Mouse (Mus musculus) limb, embryonic 14.5 days (tissue): ENCODE results near the gene Krtdap. TPM values are rescaled to one million over a fixed set of nuclear protein-coding genes. Genes with fewer than 3 reads are reported as not detected.
"Not testable (repeated sequence)": the region's sequence is repeated elsewhere in the genome, so short reads cannot be mapped to it uniquely, and the experiment has no call there.

Source experiments
- ATAC-seq: fragments of 200-750 bp; cut with Nextera tagmentation; 2 replicates; pipeline ENCODE4 v1.8.0; 2017; ENCODE audit warnings: low read depth, moderate number of reproducible peaks, moderate TSS enrichment; ENCODE audit not compliant: low FRiP score
- DNase-seq: peaks from one replicate; pipeline ENCODE4 v3.0.0-alpha.2; 2015; ENCODE audit warnings: low spot score
- H3K27ac ChIP-seq: fragments of 300-500 bp; sonication (generic); replicated peaks from 2 replicates; pipeline ENCODE4 v1.5.1; 2014; ENCODE audit warnings: low read depth, mild to moderate bottlenecking, low read length, moderate library complexity, mixed read lengths
- H3K27me3 ChIP-seq: fragments of 300-500 bp; sonication (generic); 2 replicates; pipeline ENCODE4 v1.6.1; 2014; ENCODE audit warnings: low read length, mixed read lengths; ENCODE audit not compliant: control insufficient read depth, insufficient read depth
- H3K36me3 ChIP-seq: fragments of 300-500 bp; sonication (generic); 2 replicates; pipeline ENCODE4 v1.6.1; 2014; ENCODE audit warnings: mild to moderate bottlenecking, low read length, moderate library complexity, mixed read lengths; ENCODE audit not compliant: control insufficient read depth, insufficient read depth
- H3K4me1 ChIP-seq: fragments of 300-500 bp; sonication (generic); 2 replicates; pipeline ENCODE4 v1.6.1; 2014; ENCODE audit warnings: antibody characterized with exemption, low read length, mixed read lengths; ENCODE audit not compliant: control insufficient read depth, insufficient read depth
- H3K4me2 ChIP-seq: fragments of 300-500 bp; sonication (generic); replicated peaks from 2 replicates; pipeline ENCODE4 v1.6.1; 2014; ENCODE audit warnings: low read depth, mild to moderate bottlenecking, low read length, moderate library complexity; ENCODE audit not compliant: severe bottlenecking
- H3K4me3 ChIP-seq: fragments of 300-500 bp; sonication (generic); replicated peaks from 2 replicates; pipeline ENCODE4 v1.5.1; 2014; ENCODE audit warnings: low read length
- H3K9ac ChIP-seq: fragments of 300-500 bp; sonication (generic); 2 replicates; pipeline ENCODE4 v1.6.1; 2014; ENCODE audit warnings: mild to moderate bottlenecking, low read depth, low read length, moderate library complexity; ENCODE audit not compliant: severe bottlenecking
- H3K9me3 ChIP-seq: fragments of 300-500 bp; sonication (generic); 2 replicates; pipeline ENCODE4 v1.6.1; 2016; ENCODE audit warnings: low read length; ENCODE audit not compliant: control insufficient read depth
- POLR2A ChIP-seq: fragments of 200-500 bp; IDR thresholded peaks from 2 replicates; pipeline ENCODE4 v1.8.0; 2012; ENCODE audit warnings: inconsistent platforms, mild to moderate bottlenecking, moderate library complexity, borderline replicate concordance; ENCODE audit not compliant: insufficient read depth, insufficient read length; ENCODE audit errors: extremely low read depth
- WGBS: fragments of 180-500 bp; shearing (Covaris S2); extraction: QIAGEN DNeasy Blood & Tissue Kit; methylation state at CpG from one replicate; pipeline ENCODE4 v1.1.7; 2014; 5-methylcytosine and 5-hydroxymethylcytosine counted together
- polyA plus RNA-seq, 2 experiments: library from polyadenylated mRNA; depleted of rRNA in 1 of 2; stranded (reverse) in 1 of 2; unstranded in 1 of 2; fragments of >200 nt; fragmentation: Nextera tagmentation in 1 of 2; extraction: Ambion mirVana in 1 of 2; gene quantifications; 2 replicates each; pipeline versions ENCODE4 v1.2.1 to v1.2.3; 2012 to 2014

Krtdap gene
- polyA plus RNA-seq, 2 experiments = 318 to 1,442 TPM

- H3K9me3 ChIP-seq = no peaks in the 10 kb centered on the region
- no peak overlapping the region for H3K4me3 ChIP-seq
- no peak for TF ChIP-seq POLR2A
- ATAC-seq = no peak
- WGBS = 60% methylated on average over 3 of the region's 3 CpGs
- H3K27me3 ChIP-seq = no peaks in the 10 kb centered on the region
- DNase-seq = no peak
- H3K9ac ChIP-seq = no peak overlapping the region
- H3K4me2 ChIP-seq = no peak overlapping the region
- H3K36me3 ChIP-seq = no peaks in the 10 kb centered on the region
- no peak overlapping the region for H3K27ac ChIP-seq
- H3K4me1 ChIP-seq = no peaks in the 10 kb centered on the region
Observed at GRCm38 (mm10) chr7:30829428-30829827, 41.7 kb downstream of the Krtdap start.

- H3K9ac ChIP-seq = no peak overlapping the region
- no peaks in the 10 kb centered on the region for H3K9me3 ChIP-seq
- 64% methylated on average over 17 of the region's 17 CpGs for WGBS
- H3K36me3 ChIP-seq = no peaks in the 10 kb centered on the region
- H3K27me3 ChIP-seq = no peaks in the 10 kb centered on the region
- no peak overlapping the region for H3K27ac ChIP-seq
- ATAC-seq (no peak), DNase-seq (no peak)
- no peak for TF ChIP-seq POLR2A
- no peaks in the 10 kb centered on the region for H3K4me1 ChIP-seq
- no peak overlapping the region for H3K4me3 ChIP-seq
- no peak overlapping the region for H3K4me2 ChIP-seq
Observed at GRCm38 (mm10) chr7:30832261-30832660, 44.6 kb downstream of the Krtdap start.

DNA sequence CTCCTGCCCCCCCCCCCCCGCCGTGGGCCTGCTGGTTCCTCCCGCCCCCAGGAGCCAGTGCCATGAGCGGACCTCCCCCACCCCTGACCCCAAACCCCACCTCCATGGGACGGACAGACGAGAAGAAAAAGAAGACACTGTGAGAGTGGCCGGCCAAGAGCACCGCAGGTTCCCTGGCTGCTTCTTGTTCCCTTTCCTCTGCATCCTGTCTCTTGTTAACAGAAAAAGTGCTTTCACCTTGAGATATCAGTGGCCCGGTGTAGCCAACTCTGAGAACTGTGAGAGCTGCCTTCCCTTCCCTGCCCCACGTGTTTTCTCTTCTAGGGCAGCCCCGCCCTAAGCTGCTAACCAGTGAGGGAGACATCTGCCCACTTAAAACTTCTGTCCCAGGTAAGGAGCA is 45.0 kb downstream of the Krtdap start:
- not testable (repeated sequence) for H3K4me2 ChIP-seq, H3K4me3 ChIP-seq, ATAC-seq, H3K9ac ChIP-seq, H3K27ac ChIP-seq, DNase-seq, H3K4me1 ChIP-seq, H3K27me3 ChIP-seq, H3K9me3 ChIP-seq, H3K36me3 ChIP-seq
- 44% methylated on average over 9 of the region's 11 CpGs for WGBS

DNA sequence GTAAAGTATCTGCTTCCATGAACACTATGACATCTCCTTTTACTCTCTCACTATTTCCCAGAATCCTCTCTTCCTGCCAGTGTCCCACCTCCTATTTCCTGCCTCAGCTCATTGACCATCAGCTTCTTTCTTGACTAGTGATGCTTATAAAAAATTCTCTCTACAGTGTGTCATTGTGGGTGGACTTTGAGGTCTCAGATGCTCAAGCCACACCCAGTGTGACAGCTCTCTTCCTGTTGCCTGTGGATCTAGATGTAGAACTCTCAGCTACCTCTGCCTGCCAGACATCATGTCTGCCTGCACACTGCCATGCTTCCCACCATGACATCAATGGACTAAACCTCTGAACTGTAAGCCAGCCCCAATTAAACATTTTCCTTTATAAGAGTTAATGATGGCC is 49.6 kb downstream of the Krtdap start:
- DNase-seq (no peak), ATAC-seq (no peak)
- Histone ChIP-seq H3K4me1 (no peaks in the 10 kb centered on the region), H3K27ac (no peak overlapping the region), H3K27me3 (no peaks in the 10 kb centered on the region), H3K36me3 (no peaks in the 10 kb centered on the region), H3K9ac (no peak overlapping the region), H3K4me3 (no peak overlapping the region), H3K9me3 (no peaks in the 10 kb centered on the region), H3K4me2 (no peak overlapping the region)
- TF ChIP-seq POLR2A = no peak

- Histone ChIP-seq H3K9me3 (no peaks in the 10 kb centered on the region), H3K36me3 (no peaks in the 10 kb centered on the region), H3K4me1 (0 out of 2 replicates have a peak, but pooled peaks cover 2% of the 10 kb centered on the region), H3K27me3 (no peaks in the 10 kb centered on the region), H3K4me2 (no peak overlapping the region), H3K9ac (no peak overlapping the region), H3K27ac (no peak overlapping the region), H3K4me3 (no peak overlapping the region)
- ATAC-seq = no peak
- 84% methylated on average over 3 of the region's 3 CpGs for WGBS
- no peak for DNase-seq
- no peak for TF ChIP-seq POLR2A
Observed at GRCm38 (mm10) chr7:30840306-30840705, 52.6 kb downstream of the Krtdap start.

Other genes starting within 250 kb of the Krtdap start
Only the 30 nearest of the 31 such genes appear.
- 31.8 and 47.3 TPM in 2 replicates for gene Proser3, start 235.6 kb upstream of the Krtdap start, polyA plus RNA-seq (2012; rRNA removed)
- 9.4 and 10.8 TPM in 2 replicates for gene Proser3, start 235.6 kb upstream of the Krtdap start, polyA plus RNA-seq (2014; fragmentation: Nextera tagmentation; extraction: Ambion mirVana)
- gene Lin37, start 228.1 kb upstream of the Krtdap start, polyA plus RNA-seq (2012; rRNA removed) = 35.8 and 38.7 TPM in 2 replicates
- 38.5 and 45.8 TPM in 2 replicates for gene Lin37, start 228.1 kb upstream of the Krtdap start, polyA plus RNA-seq (2014; fragmentation: Nextera tagmentation; extraction: Ambion mirVana)
- 71.8 and 75.8 TPM in 2 replicates for gene U2af1l4, start 224.6 kb upstream of the Krtdap start, polyA plus RNA-seq (2012; rRNA removed)
- gene U2af1l4, start 224.6 kb upstream of the Krtdap start, polyA plus RNA-seq (2014; fragmentation: Nextera tagmentation; extraction: Ambion mirVana) = 95.6 and 99.2 TPM in 2 replicates
- gene Gm49396, start 224.6 kb upstream of the Krtdap start, polyA plus RNA-seq (2012; rRNA removed) = 7.3 and 8.9 TPM in 2 replicates
- gene Gm49396, start 224.6 kb upstream of the Krtdap start, polyA plus RNA-seq (2014; fragmentation: Nextera tagmentation; extraction: Ambion mirVana) = 5.0 and 7.4 TPM in 2 replicates
- gene Psenen, start 224.3 kb upstream of the Krtdap start, polyA plus RNA-seq (2012; rRNA removed) = 141 and 161 TPM in 2 replicates
- 136 and 137 TPM in 2 replicates for gene Psenen, start 224.3 kb upstream of the Krtdap start, polyA plus RNA-seq (2014; fragmentation: Nextera tagmentation; extraction: Ambion mirVana)
- gene Igflr1, start 222.5 kb upstream of the Krtdap start, polyA plus RNA-seq (2012; rRNA removed) = 5.2 and 6.0 TPM in 2 replicates
- gene Igflr1, start 222.5 kb upstream of the Krtdap start, polyA plus RNA-seq (2014; fragmentation: Nextera tagmentation; extraction: Ambion mirVana) = 1.7 and 4.9 TPM in 2 replicates
- gene Kmt2b, start 199.2 kb upstream of the Krtdap start, polyA plus RNA-seq (2012; rRNA removed) = 62.0 and 73.8 TPM in 2 replicates
- gene Kmt2b, start 199.2 kb upstream of the Krtdap start, polyA plus RNA-seq (2014; fragmentation: Nextera tagmentation; extraction: Ambion mirVana) = 13.1 and 15.4 TPM in 2 replicates
- gene Zbtb32, start 189.0 kb upstream of the Krtdap start, polyA plus RNA-seq (2012; rRNA removed) = 0.51 and 0.55 TPM in 2 replicates
- gene Zbtb32, start 189.0 kb upstream of the Krtdap start, polyA plus RNA-seq (2014; fragmentation: Nextera tagmentation; extraction: Ambion mirVana) = 0.62 and 0.67 TPM in 2 replicates
- 4.7 and 5.7 TPM in 2 replicates for gene Upk1a, start 175.0 kb upstream of the Krtdap start, polyA plus RNA-seq (2012; rRNA removed)
- gene Upk1a, start 175.0 kb upstream of the Krtdap start, polyA plus RNA-seq (2014; fragmentation: Nextera tagmentation; extraction: Ambion mirVana) = 1.2 and 1.7 TPM in 2 replicates
- gene Cox6b1, start 161.7 kb upstream of the Krtdap start, polyA plus RNA-seq (2012; rRNA removed) = 607 and 677 TPM in 2 replicates
- 799 and 875 TPM in 2 replicates for gene Cox6b1, start 161.7 kb upstream of the Krtdap start, polyA plus RNA-seq (2014; fragmentation: Nextera tagmentation; extraction: Ambion mirVana)
- 0.17 TPM in 1 of 2 replicates, not detected in the other for gene Etv2, start 152.0 kb upstream of the Krtdap start, polyA plus RNA-seq (2012; rRNA removed)
- 0.19 TPM in 1 of 2 replicates, not detected in the other for gene Etv2, start 152.0 kb upstream of the Krtdap start, polyA plus RNA-seq (2014; fragmentation: Nextera tagmentation; extraction: Ambion mirVana)
- 68.1 and 87.7 TPM in 2 replicates for gene Rbm42, start 137.6 kb upstream of the Krtdap start, polyA plus RNA-seq (2012; rRNA removed)
- 107 and 113 TPM in 2 replicates for gene Rbm42, start 137.6 kb upstream of the Krtdap start, polyA plus RNA-seq (2014; fragmentation: Nextera tagmentation; extraction: Ambion mirVana)
- gene Haus5, start 122.9 kb upstream of the Krtdap start, polyA plus RNA-seq (2012; rRNA removed) = 38.8 and 45.0 TPM in 2 replicates
- gene Haus5, start 122.9 kb upstream of the Krtdap start, polyA plus RNA-seq (2014; fragmentation: Nextera tagmentation; extraction: Ambion mirVana) = 35.0 and 35.6 TPM in 2 replicates
- not detected in 2 replicates for gene Pmis2, start 116.3 kb upstream of the Krtdap start, polyA plus RNA-seq (2012; rRNA removed)
- gene Pmis2, start 116.3 kb upstream of the Krtdap start, polyA plus RNA-seq (2014; fragmentation: Nextera tagmentation; extraction: Ambion mirVana) = not detected in 2 replicates
- gene 2200002J24Rik, start 89.0 kb upstream of the Krtdap start, polyA plus RNA-seq (2012; rRNA removed) = 0.44 TPM in 1 of 2 replicates, not detected in the other
- gene 2200002J24Rik, start 89.0 kb upstream of the Krtdap start, polyA plus RNA-seq (2014; fragmentation: Nextera tagmentation; extraction: Ambion mirVana) = 0.51 TPM in 1 of 2 replicates, not detected in the other
- gene Atp4a, start 75.7 kb upstream of the Krtdap start, polyA plus RNA-seq (2012; rRNA removed) = 0.89 and 1.0 TPM in 2 replicates
- 0.30 and 0.48 TPM in 2 replicates for gene Atp4a, start 75.7 kb upstream of the Krtdap start, polyA plus RNA-seq (2014; fragmentation: Nextera tagmentation; extraction: Ambion mirVana)
- 178 and 233 TPM in 2 replicates for gene Tmem147, start 58.4 kb upstream of the Krtdap start, polyA plus RNA-seq (2012; rRNA removed)
- gene Tmem147, start 58.4 kb upstream of the Krtdap start, polyA plus RNA-seq (2014; fragmentation: Nextera tagmentation; extraction: Ambion mirVana) = 221 and 231 TPM in 2 replicates
- gene Gapdhs, start 44.2 kb upstream of the Krtdap start, polyA plus RNA-seq (2012; rRNA removed) = not detected in 2 replicates
- 0.75 TPM in 1 of 2 replicates, not detected in the other for gene Gapdhs, start 44.2 kb upstream of the Krtdap start, polyA plus RNA-seq (2014; fragmentation: Nextera tagmentation; extraction: Ambion mirVana)
- gene Sbsn, start 36.4 kb upstream of the Krtdap start, polyA plus RNA-seq (2012; rRNA removed) = 15.1 and 28.4 TPM in 2 replicates
- gene Sbsn, start 36.4 kb upstream of the Krtdap start, polyA plus RNA-seq (2014; fragmentation: Nextera tagmentation; extraction: Ambion mirVana) = 21.3 and 38.7 TPM in 2 replicates
- 124 and 151 TPM in 2 replicates for gene Dmkn, start 24.1 kb upstream of the Krtdap start, polyA plus RNA-seq (2012; rRNA removed)
- gene Dmkn, start 24.1 kb upstream of the Krtdap start, polyA plus RNA-seq (2014; fragmentation: Nextera tagmentation; extraction: Ambion mirVana) = 168 and 289 TPM in 2 replicates
- gene Ffar2, start 35.9 kb downstream of the Krtdap start, polyA plus RNA-seq (2012; rRNA removed) = 0.12 and 0.18 TPM in 2 replicates
- gene Ffar2, start 35.9 kb downstream of the Krtdap start, polyA plus RNA-seq (2014; fragmentation: Nextera tagmentation; extraction: Ambion mirVana) = 0.44 TPM in 1 of 2 replicates, not detected in the other
- not detected in 2 replicates for gene Ffar3, start 68.3 kb downstream of the Krtdap start, polyA plus RNA-seq (2012; rRNA removed)
- not detected in 2 replicates for gene Ffar3, start 68.3 kb downstream of the Krtdap start, polyA plus RNA-seq (2014; fragmentation: Nextera tagmentation; extraction: Ambion mirVana)
- gene Ffar1, start 73.7 kb downstream of the Krtdap start, polyA plus RNA-seq (2012; rRNA removed) = 0.01 and 0.03 TPM in 2 replicates
- not detected in 2 replicates for gene Ffar1, start 73.7 kb downstream of the Krtdap start, polyA plus RNA-seq (2014; fragmentation: Nextera tagmentation; extraction: Ambion mirVana)
- 0.09 and 0.11 TPM in 2 replicates for gene Cd22, start 92.4 kb downstream of the Krtdap start, polyA plus RNA-seq (2012; rRNA removed)
- 0.10 TPM in 1 of 2 replicates, not detected in the other for gene Cd22, start 92.4 kb downstream of the Krtdap start, polyA plus RNA-seq (2014; fragmentation: Nextera tagmentation; extraction: Ambion mirVana)
- 1.2 and 2.4 TPM in 2 replicates for gene Mag, start 127.0 kb downstream of the Krtdap start, polyA plus RNA-seq (2012; rRNA removed)
- gene Mag, start 127.0 kb downstream of the Krtdap start, polyA plus RNA-seq (2014; fragmentation: Nextera tagmentation; extraction: Ambion mirVana) = 0.35 and 1.2 TPM in 2 replicates
- 0.55 TPM in 1 of 2 replicates, not detected in the other for gene Hamp2, start 136.8 kb downstream of the Krtdap start, polyA plus RNA-seq (2012; rRNA removed)
- not detected in 2 replicates for gene Hamp2, start 136.8 kb downstream of the Krtdap start, polyA plus RNA-seq (2014; fragmentation: Nextera tagmentation; extraction: Ambion mirVana)
- gene Hamp, start 156.1 kb downstream of the Krtdap start, polyA plus RNA-seq (2012; rRNA removed) = 0.23 TPM in 1 of 2 replicates, not detected in the other
- gene Hamp, start 156.1 kb downstream of the Krtdap start, polyA plus RNA-seq (2014; fragmentation: Nextera tagmentation; extraction: Ambion mirVana) = not detected in 2 replicates
- gene Usf2, start 168.9 kb downstream of the Krtdap start, polyA plus RNA-seq (2012; rRNA removed) = 150 and 169 TPM in 2 replicates
- 24.0 and 24.5 TPM in 2 replicates for gene Usf2, start 168.9 kb downstream of the Krtdap start, polyA plus RNA-seq (2014; fragmentation: Nextera tagmentation; extraction: Ambion mirVana)
- 24.3 and 32.3 TPM in 2 replicates for gene Lsr, start 185.6 kb downstream of the Krtdap start, polyA plus RNA-seq (2012; rRNA removed)
- gene Lsr, start 185.6 kb downstream of the Krtdap start, polyA plus RNA-seq (2014; fragmentation: Nextera tagmentation; extraction: Ambion mirVana) = 29.4 and 29.9 TPM in 2 replicates
- gene Fam187b, start 185.9 kb downstream of the Krtdap start, polyA plus RNA-seq (2012; rRNA removed) = 1.4 TPM in 2 replicates
- gene Fam187b, start 185.9 kb downstream of the Krtdap start, polyA plus RNA-seq (2014; fragmentation: Nextera tagmentation; extraction: Ambion mirVana) = 1.1 and 1.4 TPM in 2 replicates